Mouse (Mus musculus) layer of hippocampus, postnatal 14 days (tissue): ENCODE measurements around the gene Rfc2. TPM values are rescaled to one million over a fixed set of nuclear protein-coding genes. Genes with fewer than 3 reads are reported as not detected.

Source experiments
- DNase-seq, 2 experiments: peaks; one replicate each; pipeline ENCODE4 v3.0.0; 2021 to 2022; ENCODE audit warnings: low spot score in 2 of 2, mixed read lengths in 1 of 2
- long read RNA-seq, 2 experiments: library from polyadenylated mRNA; stranded (forward); transcript quantifications; one replicate each; pipeline ENCODE4 v2.0.0; 2021
- total RNA-seq, 2 experiments: library from RNA; stranded (reverse); gene quantifications; 2 replicates each; pipeline ENCODE4 v1.2.3; 2021

Gene Rfc2
- total RNA-seq = 10 to 100 TPM; 54.9 to 57.7 TPM
- long read RNA-seq, experiment 1, full-length matches to known transcripts = 58 of 61 reads
- long read RNA-seq, experiment 1, partial matches to known transcripts = 0 of 61 reads
- long read RNA-seq, experiment 1, other reads (novel, unspliced or antisense) = 3 of 61 reads
- long read RNA-seq, experiment 2, full-length matches to known transcripts = 68 of 72 reads
- long read RNA-seq, experiment 2, partial matches to known transcripts = 0 of 72 reads
- long read RNA-seq, experiment 2, other reads (novel, unspliced or antisense) = 4 of 72 reads

DNA sequence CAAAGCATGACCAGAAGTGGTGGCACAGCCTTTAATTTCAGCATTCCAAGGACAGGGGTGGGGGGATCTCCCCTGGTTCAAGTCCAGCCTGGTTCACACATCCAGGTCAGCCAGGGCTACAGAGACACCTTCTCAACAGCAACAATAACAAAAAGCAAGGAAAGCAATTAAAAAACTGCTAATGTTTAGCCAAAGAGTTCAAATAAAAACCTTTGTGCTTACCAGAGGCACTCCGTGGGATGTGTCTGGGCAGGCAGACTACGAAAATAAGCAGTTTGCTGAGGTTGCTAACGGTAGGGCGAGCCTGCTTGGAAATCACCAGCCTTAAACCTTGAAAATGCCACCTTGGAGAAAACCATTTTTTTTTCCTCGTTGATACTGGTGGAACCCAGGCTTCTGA lies at the start of gene Rfc2:
TSS of gene Rfc2 (plus strand) at position 221 of the 400 bp plus-strand sequence.
- DNase-seq = no peak

GRCm38 (mm10) chr5:134531585-134531984 lies 49.6 kb upstream of the Rfc2 start:
- DNase-seq = peak; percentile 58 to 83

- no peak for DNase-seq
These were observed 48.7 kb upstream of the Rfc2 start for GRCm38 (mm10) chr5:134532417-134532816.

DNA sequence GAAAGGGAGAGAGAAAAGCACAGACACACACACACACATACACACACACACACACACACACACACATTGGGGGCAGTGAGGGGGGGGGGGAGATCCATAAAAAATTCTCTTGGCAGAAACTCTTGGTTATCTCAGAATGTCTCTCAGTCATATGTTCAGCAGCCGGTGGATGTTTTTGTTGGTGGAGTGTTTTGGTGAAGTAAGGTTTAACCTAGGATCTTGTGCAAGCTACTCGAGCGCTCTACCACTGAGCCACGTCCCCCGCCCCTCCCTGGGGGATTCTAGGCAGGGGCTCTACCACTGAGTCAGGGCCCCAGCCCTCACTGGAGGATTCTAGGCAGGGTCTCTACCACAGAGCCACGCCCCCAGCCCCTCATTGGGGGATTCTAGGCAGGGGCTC lies 45.1 kb upstream of the Rfc2 start:
- no peak for DNase-seq

DNA sequence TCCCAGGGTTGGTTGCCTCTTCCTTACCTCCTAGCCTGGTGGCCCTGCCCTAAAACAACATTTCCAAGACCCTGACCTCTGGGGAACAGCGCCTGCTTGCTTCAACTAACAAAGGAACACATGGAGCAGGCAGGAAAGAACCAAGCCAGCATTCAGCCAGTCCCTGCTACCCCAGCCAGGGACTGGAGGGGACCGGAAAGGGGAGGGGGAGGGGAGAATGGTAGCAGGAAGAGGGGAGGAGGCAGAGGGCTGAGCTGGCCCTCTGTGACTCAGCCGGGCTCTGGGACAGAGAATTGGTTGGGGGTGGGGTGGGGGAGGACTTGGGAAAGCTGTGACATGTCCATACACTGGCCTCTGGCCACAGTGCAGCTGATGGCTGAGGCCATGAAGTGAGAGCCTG lies 41.3 kb upstream of the Rfc2 start:
- peak in 1 of 2 experiments; percentile 68 for DNase-seq

- no peak for DNase-seq
These were observed 40.3 kb upstream of the Rfc2 start for GRCm38 (mm10) chr5:134540881-134541280.

DNA sequence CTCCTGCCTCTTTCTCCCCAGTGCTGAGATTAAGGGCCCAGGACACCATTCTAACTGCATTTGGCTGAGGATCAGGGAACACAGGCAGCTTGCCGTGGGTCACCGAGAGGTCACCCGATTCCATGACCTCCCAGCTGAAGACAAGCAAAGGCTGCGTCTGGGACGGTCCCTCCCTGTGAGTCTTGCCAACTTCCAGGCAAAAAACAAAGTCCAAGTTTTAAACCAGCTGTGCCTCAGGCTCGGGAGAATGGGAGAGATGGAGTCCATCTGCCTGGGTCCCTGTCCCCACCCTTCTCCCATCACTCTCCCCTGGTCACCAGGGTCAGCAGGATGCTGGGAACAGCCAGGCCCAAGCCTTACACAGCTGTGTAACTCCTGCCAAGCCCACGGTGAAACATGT lies 39.5 kb upstream of the Rfc2 start:
- DNase-seq = no peak

DNA sequence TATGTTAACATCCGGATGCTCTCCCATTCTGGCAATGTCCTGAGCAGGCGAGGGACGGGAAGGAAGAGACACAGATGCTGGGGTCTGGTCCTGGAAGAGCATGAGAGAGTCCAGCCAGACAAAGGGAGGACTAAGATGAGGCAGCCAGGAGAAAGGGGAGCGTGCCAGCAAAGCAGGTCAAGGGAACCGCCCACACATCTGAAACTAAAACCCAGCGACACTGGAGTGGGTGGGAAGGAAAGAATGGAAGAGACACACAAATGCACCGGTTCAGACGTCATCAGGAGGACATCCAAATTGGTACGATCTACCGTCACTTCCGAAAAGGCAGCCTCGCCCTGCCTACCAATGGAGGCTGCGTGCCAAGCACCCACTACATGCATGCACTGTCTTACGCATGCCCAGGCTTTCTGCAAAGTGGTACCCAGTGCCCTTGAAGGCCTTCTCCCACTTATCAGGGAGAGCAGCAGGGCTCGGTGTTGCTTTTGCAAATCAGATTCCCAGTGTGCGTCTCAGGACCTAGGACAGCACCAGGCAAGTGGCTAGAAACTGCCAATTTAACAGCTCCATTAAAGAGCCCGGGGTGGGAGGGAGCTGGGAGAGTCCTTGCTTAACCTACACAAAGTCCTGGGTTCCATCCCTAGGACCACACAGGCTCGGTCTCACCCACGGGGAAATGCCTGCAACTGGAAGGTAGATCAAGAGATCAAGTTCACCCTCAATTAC lies 36.5 kb upstream of the Rfc2 start:
- no peak for DNase-seq

GRCm38 (mm10) chr5:134545242-134545629 lies 35.9 kb upstream of the Rfc2 start:
- no peak for DNase-seq

DNA sequence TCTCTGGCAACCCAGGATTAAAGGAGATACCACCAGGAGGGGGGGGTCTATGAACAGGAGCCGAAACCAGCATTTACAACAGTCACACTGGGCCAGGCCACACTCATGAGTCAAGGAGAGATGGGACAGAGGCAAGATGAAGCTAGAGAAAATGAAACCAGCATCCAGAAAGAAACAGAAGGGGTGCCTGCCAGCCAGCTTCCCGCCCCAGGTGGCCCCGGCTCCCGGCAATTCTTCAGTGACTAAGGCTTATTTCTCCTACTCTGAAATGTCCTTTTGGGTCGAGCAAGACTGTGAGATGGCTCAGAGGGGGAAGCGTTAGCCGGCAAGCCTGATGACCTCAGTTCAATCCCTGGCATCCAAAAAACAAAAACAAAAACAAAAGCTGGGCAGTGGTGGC lies 34.4 kb upstream of the Rfc2 start:
- DNase-seq = no peak

- DNase-seq = no peak
These were observed 32.9 kb upstream of the Rfc2 start for GRCm38 (mm10) chr5:134548306-134548705.

- DNase-seq = no peak
These were observed 31.5 kb upstream of the Rfc2 start for GRCm38 (mm10) chr5:134549640-134550168.

DNA sequence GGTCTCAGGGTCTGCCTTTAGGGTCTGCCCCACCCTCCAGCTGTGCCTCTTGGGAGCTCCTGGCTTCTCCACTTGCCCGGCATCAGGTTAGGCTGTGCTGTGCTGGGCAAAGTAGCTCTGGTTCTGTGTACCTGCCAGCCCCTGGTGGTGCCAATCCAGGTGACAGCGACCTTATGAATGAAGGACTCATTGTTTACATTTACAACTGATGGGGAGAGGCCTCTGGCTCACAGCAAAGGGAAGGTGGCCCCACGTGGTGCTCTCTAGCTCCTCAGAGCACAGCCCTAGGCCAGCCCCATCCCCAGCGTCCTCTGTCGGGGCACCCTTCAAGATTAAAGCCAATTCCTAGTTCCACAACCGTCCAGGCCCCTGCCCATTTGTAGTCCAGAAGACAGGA lies 30.3 kb upstream of the Rfc2 start:
- DNase-seq = no peak

DNA sequence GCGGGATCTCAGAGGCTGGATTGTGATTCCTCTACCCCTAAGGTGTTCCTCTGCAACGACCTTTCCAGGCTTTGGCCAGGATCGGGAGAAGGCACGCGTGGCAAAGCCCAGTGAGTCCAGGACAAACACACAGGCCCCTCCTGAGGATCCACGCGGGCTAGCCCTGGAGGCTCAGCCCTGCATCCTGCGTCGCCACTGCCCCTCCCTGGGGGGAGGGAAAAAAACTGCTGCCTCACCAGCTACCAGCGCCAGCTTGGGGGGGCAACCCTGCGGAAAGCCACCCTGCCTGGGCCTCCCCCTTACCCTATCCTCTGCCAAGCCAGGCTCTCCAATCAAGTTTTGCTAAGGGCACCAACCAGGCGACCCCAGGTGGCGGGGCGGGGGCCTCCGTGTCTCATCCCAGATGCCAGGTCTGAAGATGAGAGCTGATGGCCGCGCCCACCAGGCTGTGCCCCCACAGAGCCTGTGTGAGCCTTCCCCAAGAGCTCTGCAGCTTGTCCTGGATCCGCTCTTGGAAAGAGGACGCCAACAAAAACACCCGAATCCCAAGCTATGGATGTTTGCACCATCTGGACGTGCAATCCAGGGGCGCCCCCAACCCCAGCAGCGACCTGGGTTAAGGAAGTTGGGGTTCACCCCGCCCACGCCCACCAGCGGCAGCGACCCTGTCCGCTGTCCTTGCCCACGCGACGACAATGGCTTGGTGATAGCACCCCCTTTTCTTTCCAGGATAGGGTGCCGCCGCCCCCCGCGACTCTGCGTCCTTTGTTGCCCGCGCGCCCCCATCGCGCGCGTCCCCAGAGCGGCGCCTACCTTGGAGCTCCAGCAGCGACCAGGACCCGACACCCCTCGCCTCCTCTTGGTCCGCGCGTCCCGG lies 29.7 kb upstream of the Rfc2 start:
- peak; percentile 66 to 70 for DNase-seq

DNA sequence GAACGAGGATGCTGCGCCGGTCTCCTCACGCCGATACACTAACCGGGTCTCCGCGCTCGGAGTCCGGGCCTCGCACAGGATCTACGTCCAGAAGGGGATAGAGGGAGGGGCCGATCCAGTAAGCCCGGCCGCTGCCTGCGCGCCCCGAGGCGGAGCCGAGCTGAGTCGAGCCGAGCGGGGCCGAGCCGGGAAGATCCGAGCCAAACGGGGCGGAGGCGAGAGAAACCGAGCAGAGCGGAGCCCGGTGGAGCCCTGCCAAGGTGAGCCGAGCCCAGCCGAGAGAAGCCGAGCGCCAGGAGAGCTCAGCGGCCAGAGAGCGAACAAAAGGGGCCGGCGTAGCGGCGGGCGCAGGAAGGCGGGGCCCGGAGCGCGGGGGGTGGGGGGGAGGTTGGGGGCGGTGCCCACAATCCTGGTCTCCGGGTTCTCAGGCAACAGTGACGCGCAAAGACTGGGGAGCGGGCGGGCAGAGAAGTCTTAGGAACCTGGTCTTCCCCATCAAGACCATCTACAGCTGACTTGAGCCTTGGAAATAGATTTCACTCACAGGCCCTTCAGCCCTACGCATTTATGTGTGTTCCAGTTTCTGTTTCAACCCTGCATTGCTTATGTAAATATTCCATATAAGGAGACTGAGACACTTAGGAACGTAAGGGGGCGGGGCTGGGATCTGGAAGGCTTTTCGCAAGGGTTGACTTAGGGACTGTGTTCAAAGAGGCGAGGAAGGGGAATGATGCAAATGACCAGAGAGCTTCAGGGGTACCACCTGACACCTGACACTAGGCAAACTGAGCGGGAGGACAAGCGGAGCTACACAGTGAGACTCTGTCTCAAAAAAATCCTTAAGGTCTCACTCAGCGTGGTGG lies 28.8 kb upstream of the Rfc2 start, which contains the start of gene Clip2:
TSS of gene Clip2 (minus strand) at position 325 of the 863 bp plus-strand sequence.
- peak; percentile 99 to 100 for DNase-seq

GRCm38 (mm10) chr5:134553951-134554546 lies 27.1 kb upstream of the Rfc2 start:
- DNase-seq = no peak

DNA sequence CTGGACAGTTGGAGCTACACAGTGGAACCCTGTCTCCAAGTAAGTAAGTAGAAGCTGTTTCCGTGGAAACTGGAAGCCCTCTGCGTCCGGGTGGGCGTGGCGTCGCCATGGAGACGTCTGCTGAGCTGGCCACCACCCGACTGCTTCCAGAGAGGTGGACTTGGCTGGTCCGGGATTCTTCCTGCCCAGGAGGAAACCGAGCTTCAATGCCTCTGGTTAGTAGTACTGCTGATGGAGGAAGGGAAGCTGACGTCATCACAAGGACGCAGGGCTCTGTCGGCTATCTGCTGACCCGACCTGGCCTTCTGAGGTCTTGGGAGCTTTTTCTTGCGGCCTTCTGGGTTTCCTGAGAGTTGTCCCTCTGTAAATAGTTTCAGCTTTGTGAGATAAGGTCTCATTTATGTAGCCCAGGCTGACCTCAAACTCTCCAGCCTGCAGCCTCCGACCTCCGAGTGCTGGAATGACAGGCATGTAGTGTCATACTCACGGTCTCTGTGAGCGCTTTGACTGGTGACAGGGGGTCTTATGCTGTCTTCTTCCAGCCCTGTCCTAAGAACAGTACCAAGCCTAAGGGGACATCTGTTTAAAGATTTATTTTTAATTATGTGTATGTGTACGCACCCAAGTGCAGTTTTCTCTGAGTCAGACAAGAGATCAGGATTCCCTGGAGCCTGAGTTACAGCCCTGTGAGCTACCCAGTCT lies 25.6 kb upstream of the Rfc2 start:
- peak; percentile 59 to 71 for DNase-seq

GRCm38 (mm10) chr5:134560071-134560449 lies 21.1 kb upstream of the Rfc2 start, which contains the start of gene Syna:
TSS of gene Syna (minus strand) at chr5:134560171.
- DNase-seq = no peak

GRCm38 (mm10) chr5:134560450-134561171 lies 20.6 kb upstream of the Rfc2 start:
- no peak for DNase-seq
